Mouse (Mus musculus) gastrocnemius, postnatal 25 days (tissue): ENCODE results near the gene Gm10282. TPM values are rescaled to one million over a fixed set of nuclear protein-coding genes. Genes with fewer than 3 reads are reported as not detected.

Experiments
- DNase-seq: peaks from one replicate; pipeline ENCODE4 v3.0.0; 2022
- long read RNA-seq, 2 experiments: library from polyadenylated mRNA; stranded (forward); transcript quantifications; one replicate each; pipeline ENCODE4 v2.0.0; 2021
- total RNA-seq, 2 experiments: library from RNA; stranded (reverse); gene quantifications; 1 replicate in 1 of 2; 2 replicates in 1 of 2; pipeline ENCODE4 v1.2.3; 2021

The Gm10282 gene
- 1 to 10 TPM; 2.0 to 3.7 TPM for total RNA-seq
- long read RNA-seq, experiment 1, transcript Gm10282-201 (1 exons, 1,151 nt): major isoform, 5 of 5 reads
- long read RNA-seq, experiment 1, partial matches to known transcripts: 0 of 5 reads
- long read RNA-seq, experiment 1, other reads (novel, unspliced or antisense): 0 of 5 reads
- long read RNA-seq, experiment 2, partial matches to known transcripts: 0 of 3 reads
- long read RNA-seq, experiment 2, other reads (novel, unspliced or antisense): 0 of 3 reads

GRCm38 (mm10) chr8:72305210-72305905, at the start of gene Gm10282:
TSS of gene Gm10282 (minus strand) at chr8:72305260.
- no peak for DNase-seq

- no peak for DNase-seq
Measured at GRCm38 (mm10) chr8:72354272-72354671, 49.2 kb upstream of the Gm10282 start.

GRCm38 (mm10) chr8:72353700-72354045, 48.6 kb upstream of the Gm10282 start:
- DNase-seq: no peak

GRCm38 (mm10) chr8:72352951-72353699, 48.1 kb upstream of the Gm10282 start:
- no peak for DNase-seq

- no peak for DNase-seq
Measured at GRCm38 (mm10) chr8:72351405-72352005, 46.4 kb upstream of the Gm10282 start.

- no peak for DNase-seq
Measured at GRCm38 (mm10) chr8:72350727-72351126, 45.7 kb upstream of the Gm10282 start.

- DNase-seq: no peak
Measured at GRCm38 (mm10) chr8:72349838-72350237, 44.8 kb upstream of the Gm10282 start.

GRCm38 (mm10) chr8:72348956-72349355, 43.9 kb upstream of the Gm10282 start:
- no peak for DNase-seq

- no peak for DNase-seq
Measured at GRCm38 (mm10) chr8:72348114-72348513, 43.1 kb upstream of the Gm10282 start.

GRCm38 (mm10) chr8:72347553-72347952, 42.5 kb upstream of the Gm10282 start:
- DNase-seq: no peak

- DNase-seq: no peak
Measured at GRCm38 (mm10) chr8:72343725-72344124, 38.7 kb upstream of the Gm10282 start.

GRCm38 (mm10) chr8:72342556-72343300, 37.7 kb upstream of the Gm10282 start:
- DNase-seq: no peak

- no peak for DNase-seq
Measured at GRCm38 (mm10) chr8:72337034-72337433, 32.0 kb upstream of the Gm10282 start.

- DNase-seq: no peak
Measured at GRCm38 (mm10) chr8:72336273-72336672, 31.2 kb upstream of the Gm10282 start.

GRCm38 (mm10) chr8:72334144-72334641, 29.1 kb upstream of the Gm10282 start:
- no peak for DNase-seq

GRCm38 (mm10) chr8:72333429-72334143, 28.5 kb upstream of the Gm10282 start:
- DNase-seq: no peak

- DNase-seq: no peak
Measured at GRCm38 (mm10) chr8:72331631-72332030, 26.6 kb upstream of the Gm10282 start.

GRCm38 (mm10) chr8:72330806-72331516, 25.9 kb upstream of the Gm10282 start:
- DNase-seq: no peak

GRCm38 (mm10) chr8:72329116-72329515, 24.1 kb upstream of the Gm10282 start:
- no peak for DNase-seq

- no peak for DNase-seq
Measured at GRCm38 (mm10) chr8:72324708-72325107, 19.6 kb upstream of the Gm10282 start.
